Mouse (Mus musculus) forebrain, embryonic 11.5 days (tissue): ENCODE measurements around the gene Man2a2. TPM values are rescaled to one million over a fixed set of nuclear protein-coding genes. Genes with fewer than 3 reads are reported as not detected.

Experiments
- polyA plus RNA-seq: library from polyadenylated mRNA; unstranded; fragments of >200 nt; fragmentation: Nextera tagmentation; extraction: Ambion mirVana; gene quantifications from 2 replicates; pipeline ENCODE4 v1.2.1, GENCODE M21; 2014

The Man2a2 gene
- polyA plus RNA-seq, 1 experiment from 2014 or later, result 18.8 TPM

Other genes starting within 250 kb of the Man2a2 start
- gene Sema4b, start 184.5 kb downstream of the Man2a2 start, polyA plus RNA-seq, result 15.7 and 17.3 TPM in 2 replicates
- 51.4 and 58.1 TPM in 2 replicates for gene Cib1, start 138.6 kb downstream of the Man2a2 start, polyA plus RNA-seq
- gene Gdpgp1, start 138.5 kb downstream of the Man2a2 start, polyA plus RNA-seq, result 5.3 and 5.7 TPM in 2 replicates
- gene Ttll13, start 125.0 kb downstream of the Man2a2 start, polyA plus RNA-seq, result 1.2 and 1.5 TPM in 2 replicates
- gene Ngrn, start 110.2 kb downstream of the Man2a2 start, polyA plus RNA-seq, result 50.4 and 53.8 TPM in 2 replicates
- 20.6 and 21.3 TPM in 2 replicates for gene Vps33b, start 101.7 kb downstream of the Man2a2 start, polyA plus RNA-seq
- gene Prc1, start 76.9 kb downstream of the Man2a2 start, polyA plus RNA-seq, result 263 and 281 TPM in 2 replicates
- gene Rccd1, start 46.9 kb downstream of the Man2a2 start, polyA plus RNA-seq, result 16.9 and 20.2 TPM in 2 replicates
- gene Unc45a, start 30.4 kb downstream of the Man2a2 start, polyA plus RNA-seq, result 31.1 and 36.1 TPM in 2 replicates
- 23.8 and 31.0 TPM in 2 replicates for gene Hddc3, start 28.3 kb downstream of the Man2a2 start, polyA plus RNA-seq
- 7.7 and 8.3 TPM in 2 replicates for gene Fes, start 16.6 kb upstream of the Man2a2 start, polyA plus RNA-seq
- gene Furin, start 34.1 kb upstream of the Man2a2 start, polyA plus RNA-seq, result 6.0 and 6.2 TPM in 2 replicates
- 50.4 and 53.0 TPM in 2 replicates for gene Blm, start 163.7 kb upstream of the Man2a2 start, polyA plus RNA-seq